Mouse (Mus musculus) erythroid progenitor cell, adult 5-6 weeks (primary cell): ENCODE measurements around the gene Samd11. TPM values are rescaled to one million over a fixed set of nuclear protein-coding genes. Genes with fewer than 3 reads are reported as not detected.
A peak's percentile ranks its signal among the peaks of the same experiment; 100 is the strongest.

Experiments used
- ATAC-seq: replicated peaks from 2 replicates; pipeline ENCODE4 v1.8.0; 2016; ENCODE audit warnings: moderate number of reproducible peaks, mild to moderate bottlenecking, moderate TSS enrichment, inconsistent platforms; ENCODE audit not compliant: poor library complexity, low FRiP score, severe bottlenecking
- total RNA-seq, 2 experiments: library from RNA; stranded (forward) in 1 of 2; stranded (reverse) in 1 of 2; fragments of 150-400 nt in 1 of 2; fragments of 186-747, 209-891 nt in 1 of 2; gene quantifications; 2 replicates each; pipeline versions ENCODE4 v1.2.3 to v1.2.4; 2015 to 2017; ENCODE audit warnings: low replicate concordance in 2 of 2

The Samd11 gene
- total RNA-seq (2015; ENCODE audit: low replicate concordance) (349 and 378 TPM in 2 replicates), total RNA-seq (2017; ENCODE audit: low replicate concordance) (332 and 337 TPM in 2 replicates)

DNA sequence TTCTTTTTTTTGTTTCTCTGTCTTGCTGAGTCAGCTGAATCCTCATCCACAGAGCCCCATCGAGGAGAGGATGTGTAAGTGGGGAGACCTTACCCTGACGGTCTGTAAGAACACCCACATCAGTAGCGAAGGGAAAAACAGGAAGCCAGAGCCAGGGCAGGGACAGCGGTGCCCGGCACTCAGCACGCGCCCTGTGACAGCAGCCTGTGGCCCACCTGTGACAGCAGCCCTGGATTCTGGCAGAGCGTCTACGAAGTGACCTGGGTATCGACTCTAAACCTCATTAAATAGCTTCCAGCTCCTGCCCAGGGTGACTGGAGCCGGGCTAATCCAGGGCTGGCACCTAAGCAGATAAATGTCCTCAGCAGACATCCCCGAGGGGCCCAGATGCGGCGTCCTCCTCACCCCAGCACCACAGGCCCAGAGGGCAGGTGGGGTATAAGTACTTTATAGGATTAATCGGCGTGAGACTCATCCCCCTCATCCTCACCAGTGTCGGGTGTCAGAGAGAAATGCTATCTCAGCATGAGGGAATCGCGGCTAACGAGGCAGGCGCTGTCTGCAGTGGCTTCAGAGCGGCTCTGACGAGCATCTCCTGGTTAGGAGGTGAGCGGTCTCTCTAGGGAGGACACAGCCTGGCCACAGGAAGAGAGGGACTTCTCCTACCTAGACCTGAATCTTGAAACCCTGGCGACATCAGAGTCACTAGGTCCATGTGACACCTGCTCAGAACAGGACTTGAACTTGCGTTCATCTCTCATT, at the start of gene Samd11:
TSS of gene Samd11 (minus strand) at position 580 of the 762 bp plus-strand sequence.
- peak; percentile 43 for ATAC-seq

GRCm38 (mm10) chr4:156254361-156255077, 938 bp downstream of the Samd11 start:
- peak; percentile 70 for ATAC-seq

GRCm38 (mm10) chr4:156253043-156253442, 2.4 kb downstream of the Samd11 start:
- ATAC-seq: peak; percentile 80

GRCm38 (mm10) chr4:156252619-156253018, 2.8 kb downstream of the Samd11 start:
- ATAC-seq: peak; percentile 8

- peak; percentile 35 for ATAC-seq
Observed at GRCm38 (mm10) chr4:156252140-156252539, 3.3 kb downstream of the Samd11 start.

- ATAC-seq: no peak
Observed at GRCm38 (mm10) chr4:156251081-156251480, 4.4 kb downstream of the Samd11 start.

GRCm38 (mm10) chr4:156249567-156249966, 5.9 kb downstream of the Samd11 start:
- ATAC-seq: no peak

- no peak for ATAC-seq
Observed at GRCm38 (mm10) chr4:156236651-156237447, 18.6 kb downstream of the Samd11 start.

GRCm38 (mm10) chr4:156235808-156236533, 19.5 kb downstream of the Samd11 start, which contains the start of gene Noc2l:
Gene Noc2l, plus strand, starts transcription at chr4:156236010.
- peak; percentile 90 for ATAC-seq

DNA sequence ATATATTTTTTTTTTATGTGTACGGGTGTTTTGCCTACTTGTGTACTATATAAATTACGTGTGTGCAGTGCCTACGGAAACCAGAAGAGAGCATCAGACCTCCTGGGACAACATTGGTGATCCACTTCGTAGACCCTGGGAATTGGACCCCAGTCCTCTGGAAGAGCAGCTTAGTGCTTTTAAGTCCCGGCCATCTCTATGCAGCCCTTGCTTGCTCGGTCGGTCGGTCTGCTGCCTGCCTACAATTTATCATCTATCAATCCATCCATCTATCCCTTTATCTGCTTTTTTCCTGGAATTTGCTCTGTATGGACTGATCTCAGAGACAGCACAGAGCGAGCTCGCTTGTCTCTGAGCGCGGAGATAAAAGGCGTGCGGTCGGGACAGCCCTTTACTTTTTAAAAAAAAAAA, 20.1 kb downstream of the Samd11 start:
- peak; percentile 52 for ATAC-seq

DNA sequence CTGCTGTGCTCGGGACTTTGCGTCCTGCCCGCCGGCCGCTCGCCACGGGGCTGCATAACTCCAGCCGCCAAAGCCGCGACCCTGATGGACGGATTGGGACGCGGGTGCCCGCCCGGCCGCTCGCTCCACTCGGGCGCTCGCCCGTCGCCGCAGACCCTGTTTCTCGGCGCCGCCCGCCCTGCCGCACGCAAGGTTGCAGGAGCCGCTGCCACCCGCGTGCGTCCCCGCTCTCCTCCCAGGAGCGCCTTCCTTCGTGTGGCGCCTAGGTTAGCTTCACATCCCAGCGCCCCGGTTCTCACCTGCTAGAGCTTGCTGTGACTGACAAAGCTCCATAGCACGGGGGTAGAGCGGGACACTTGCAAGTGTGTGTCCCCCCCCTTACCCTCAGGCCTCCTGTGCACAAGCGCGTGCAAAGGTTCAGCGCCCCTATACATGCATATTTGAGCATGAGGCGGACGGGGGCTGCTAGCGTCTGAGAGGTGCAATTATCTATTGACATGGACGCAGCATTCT, 20.7 kb downstream of the Samd11 start, which contains the start of gene Plekhn1:
TSS of gene Plekhn1 (minus strand) at position 157 of the 513 bp plus-strand sequence.
- peak; percentile 60 for ATAC-seq

DNA sequence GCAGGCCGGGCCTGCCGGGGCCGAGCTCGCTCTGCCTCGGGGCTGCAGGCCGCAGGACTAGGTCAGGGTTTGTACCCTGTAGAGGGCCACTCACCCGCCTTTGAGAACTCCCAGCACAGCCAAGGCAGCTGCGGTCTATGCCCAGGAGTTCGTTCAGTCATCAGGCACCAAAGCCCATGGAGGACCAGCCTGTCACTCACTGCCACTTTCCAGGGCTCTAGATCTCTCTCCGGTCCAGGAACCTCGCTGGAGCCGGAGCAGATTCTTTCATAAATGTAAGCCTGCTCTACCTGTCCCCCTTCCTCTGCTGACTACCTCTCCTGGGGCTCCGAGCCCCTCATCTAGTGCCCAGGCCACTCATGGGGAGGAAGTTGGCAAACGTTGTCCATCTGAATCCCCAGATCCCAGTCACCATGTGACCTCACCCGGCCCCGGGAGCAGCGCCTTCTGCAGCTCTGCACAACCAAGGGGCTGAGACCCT, 21.4 kb downstream of the Samd11 start:
- 0 out of 2 replicates have a peak, but pooled peaks have one; percentile 5 for ATAC-seq

GRCm38 (mm10) chr4:156228393-156229024, 26.9 kb downstream of the Samd11 start:
- ATAC-seq: peak; percentile 40; the same call in 1 of the 2 replicates

- ATAC-seq: peak; percentile 38; the same call in 1 of the 2 replicates
Observed at GRCm38 (mm10) chr4:156227752-156228392, 27.6 kb downstream of the Samd11 start.

DNA sequence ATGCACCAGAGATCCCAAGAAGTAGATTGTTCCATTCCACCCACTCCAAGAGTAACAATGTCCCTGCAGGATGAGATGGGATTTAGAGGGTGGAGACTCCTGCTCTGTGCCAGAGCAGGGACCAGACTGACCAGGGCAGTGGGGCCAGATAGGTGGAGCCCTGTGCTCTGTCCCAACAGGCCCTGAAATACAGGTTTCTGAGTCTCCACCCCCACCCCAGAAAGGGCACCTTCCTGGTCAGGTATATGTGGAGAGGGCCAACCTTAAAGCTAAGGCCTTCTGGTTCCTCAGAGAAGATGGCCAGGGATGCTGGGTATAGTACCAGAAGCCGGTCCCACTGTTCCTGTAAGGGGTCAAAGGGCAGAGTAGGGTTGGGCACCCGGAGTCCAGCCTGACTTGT, 31.2 kb downstream of the Samd11 start:
- no peak for ATAC-seq

DNA sequence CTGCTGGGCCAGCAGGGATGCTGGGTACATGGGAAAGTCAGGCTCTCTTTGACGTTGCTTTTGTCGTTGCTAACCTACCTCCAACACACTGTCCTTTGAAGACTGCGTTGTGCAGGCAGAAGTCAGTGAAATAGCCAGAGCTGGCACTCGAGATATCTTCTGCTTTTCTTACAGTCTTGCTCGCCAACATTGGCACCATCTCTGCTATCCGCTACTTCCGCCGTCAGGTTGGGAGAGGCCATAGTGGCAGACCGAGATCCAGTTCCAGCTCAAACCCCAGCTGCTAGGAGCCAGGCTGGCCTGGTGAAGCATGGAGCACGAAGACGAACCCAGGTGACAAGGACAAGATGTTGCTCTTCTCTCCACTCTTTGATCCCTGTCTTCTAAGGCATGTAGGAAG, 35.5 kb downstream of the Samd11 start:
- ATAC-seq: no peak

- ATAC-seq: no peak
Observed at GRCm38 (mm10) chr4:156217838-156218237, 37.6 kb downstream of the Samd11 start.
